Mouse (Mus musculus) testis, adult 2 months (tissue): Measurements from ENCODE around the gene Stn1.

ENCODE experiments used
- CTCF ChIP-seq: fragments of 200-500 bp; IDR thresholded peaks from 2 replicates; pipeline ENCODE4 v1.5.1; 2012; ENCODE audit warnings: low read depth, mild to moderate bottlenecking, inconsistent platforms, low read length, moderate library complexity; ENCODE audit not compliant: control insufficient read depth, insufficient read depth, insufficient replicate concordance
- POLR2A ChIP-seq: fragments of 200-500 bp; IDR thresholded peaks from 2 replicates; pipeline ENCODE4 v1.6.1; 2012; ENCODE audit warnings: low read depth, mild to moderate bottlenecking, inconsistent platforms, low read length, moderate library complexity; ENCODE audit not compliant: control insufficient read depth

GRCm38 (mm10) chr19:47537300-47537792, at the start of gene Stn1:
- TF ChIP-seq POLR2A, result no peak
- TF ChIP-seq CTCF, result no peak
